Mouse (Mus musculus): Measurements from ENCODE around the gene Grhl1. TPM values are rescaled to one million over a fixed set of nuclear protein-coding genes. Genes with fewer than 3 reads are reported as not detected.
A peak's percentile ranks its signal among the peaks of the same experiment; 100 is the strongest.
"Not testable (repeated sequence)": the region's sequence is repeated elsewhere in the genome, so short reads cannot be mapped to it uniquely, and the experiment has no call there.

Grhl1 gene
- under 1 TPM; 0.61 to 0.65 TPM for total RNA-seq (2021)

DNA sequence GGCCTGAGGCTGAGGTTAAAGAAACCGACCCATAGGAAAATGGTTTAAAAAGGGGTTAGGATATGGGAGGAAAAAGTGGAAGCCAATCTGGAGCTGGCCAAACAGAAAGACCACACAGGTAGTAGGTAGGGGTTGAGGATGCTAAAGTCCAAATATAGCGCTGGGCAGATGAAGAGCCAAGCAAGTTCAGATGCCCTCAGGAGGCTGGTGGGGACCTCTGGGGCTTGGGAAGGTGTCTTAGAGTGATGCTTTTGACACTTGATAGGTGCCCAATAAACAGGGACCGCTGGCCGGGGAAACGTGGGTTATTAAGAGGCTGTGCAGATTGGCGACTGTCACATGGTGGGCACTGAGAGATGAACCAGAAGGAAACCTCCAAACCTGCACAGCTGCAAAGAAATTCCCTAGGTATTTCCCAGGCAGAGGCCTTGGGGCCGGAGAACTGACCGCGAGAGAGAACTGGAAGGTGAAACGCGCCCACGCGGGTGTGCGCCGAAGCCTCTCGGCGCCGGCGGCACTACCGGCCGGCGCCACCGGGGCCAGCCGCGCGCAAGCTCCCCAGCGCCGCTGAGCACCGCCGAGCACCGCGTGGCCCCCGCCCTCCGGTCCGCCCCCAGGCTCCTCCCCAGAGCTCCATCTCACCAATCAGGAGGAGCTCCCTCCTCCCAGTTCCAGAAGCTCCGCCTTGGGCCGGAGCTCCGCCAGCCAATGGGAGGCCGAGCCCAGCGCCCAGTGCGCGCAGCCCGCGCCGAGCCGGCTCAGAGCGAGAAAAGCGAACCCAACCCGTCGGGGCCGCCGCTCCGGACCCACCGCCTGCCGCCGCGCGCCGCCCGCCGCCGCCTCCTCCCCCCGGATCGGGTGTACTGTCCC lies at the start of gene Grhl1:
Grhl1 (plus strand) TSS at position 761 of the 870 bp plus-strand sequence.
- intact Hi-C loops (cut with DNase I), result no loop called here
- peak; percentile 90 for DNase-seq (ENCODE audit: low spot score)

DNA sequence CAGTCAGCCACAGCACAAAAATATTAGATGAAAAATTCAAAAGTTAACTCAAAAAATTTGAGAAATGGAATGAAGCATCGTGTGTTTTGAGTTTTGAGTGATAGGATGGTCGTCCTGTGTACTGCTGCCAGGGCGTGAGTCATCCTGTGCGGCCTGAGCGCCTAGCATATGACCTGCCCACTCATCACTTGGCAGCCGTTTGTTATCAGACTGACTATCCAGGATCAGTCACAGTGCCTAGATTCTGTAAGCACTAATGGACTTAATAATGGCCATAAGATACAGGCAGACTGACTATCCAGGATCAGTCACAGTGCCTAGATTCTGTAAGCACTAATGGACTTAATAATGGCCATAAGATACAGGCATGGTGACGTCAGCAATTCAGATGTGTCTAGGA lies 47.0 kb upstream of the Grhl1 start:
- intact Hi-C loops (cut with DNase I), result not testable (repeated sequence)

GRCm38 (mm10) chr12:24536390-24536789 lies 35.7 kb upstream of the Grhl1 start:
- intact Hi-C loops (cut with DNase I), result no loop called here

More for the DNA sequence above, 47.0 kb upstream of the Grhl1 start:
- not testable (repeated sequence) for DNase-seq (ENCODE audit: low spot score)

GRCm38 (mm10) chr12:24537201-24537600 lies 34.9 kb upstream of the Grhl1 start:
- no peak for DNase-seq (ENCODE audit: low spot score)
- intact Hi-C loops (cut with DNase I), result no loop called here

More at GRCm38 (mm10) chr12:24536390-24536789, 35.7 kb upstream of the Grhl1 start:
- DNase-seq (ENCODE audit: low spot score), result no peak

DNA sequence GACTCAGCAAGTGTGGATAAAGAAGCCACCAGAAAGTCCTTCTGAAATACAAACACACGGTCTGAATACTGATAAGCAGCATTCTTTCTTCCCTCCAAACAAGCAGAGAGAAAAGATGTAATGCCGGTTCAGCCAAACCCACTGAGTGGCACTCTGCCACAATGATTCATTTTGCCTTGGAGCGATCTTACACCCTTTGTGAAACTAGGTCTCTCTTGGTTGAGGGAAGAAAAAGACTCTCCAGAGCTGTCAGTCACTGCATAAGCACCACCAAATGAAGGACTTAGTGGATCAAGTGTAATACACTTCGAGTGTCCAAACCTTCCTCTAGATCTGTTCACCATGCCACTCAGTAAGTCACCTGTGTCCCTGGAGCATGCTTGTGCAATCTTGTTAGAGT lies 34.1 kb upstream of the Grhl1 start:
- intact Hi-C loops (cut with DNase I), result no loop called here
- DNase-seq (ENCODE audit: low spot score), result no peak

DNA sequence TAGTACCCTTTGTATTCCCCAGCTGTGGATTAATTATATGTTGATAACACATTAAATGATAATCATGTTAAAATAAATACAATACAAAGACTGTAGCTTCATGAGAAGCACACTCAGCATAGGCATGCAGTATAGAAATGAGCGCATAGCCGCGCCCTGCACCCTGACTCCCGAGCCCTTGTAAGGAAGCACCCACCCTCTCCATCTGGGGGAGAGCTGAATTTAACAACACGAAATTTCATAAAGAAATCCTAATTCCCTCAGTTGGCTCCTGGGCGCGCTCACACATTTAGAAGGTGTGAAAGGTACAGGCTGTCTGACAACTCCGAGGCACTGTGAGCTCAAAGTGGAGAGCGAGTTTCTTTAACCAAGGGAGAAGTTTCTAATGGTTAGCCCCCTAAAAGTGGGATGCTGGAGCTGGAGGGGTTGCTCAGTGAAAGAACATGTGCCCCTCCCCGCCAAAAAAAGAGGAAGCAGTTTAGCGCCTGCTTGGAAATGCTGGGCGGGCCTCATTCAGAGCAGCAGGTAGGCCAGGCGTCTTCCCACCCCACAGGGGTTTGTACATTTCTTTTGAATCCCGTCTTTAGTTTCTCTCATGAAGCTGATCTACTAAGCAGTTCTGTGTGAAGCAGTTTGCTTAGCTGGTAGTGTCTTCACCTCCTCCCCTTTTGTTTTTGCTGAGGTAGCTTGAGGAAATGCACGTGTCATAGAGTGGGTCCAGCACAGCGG lies 30.5 kb upstream of the Grhl1 start:
- DNase-seq (ENCODE audit: low spot score), result no peak
- intact Hi-C loops (cut with DNase I), result no loop called here

GRCm38 (mm10) chr12:24547686-24548085 lies 24.4 kb upstream of the Grhl1 start:
- DNase-seq (ENCODE audit: low spot score), result no peak
- intact Hi-C loops (cut with DNase I), result no loop called here

DNA sequence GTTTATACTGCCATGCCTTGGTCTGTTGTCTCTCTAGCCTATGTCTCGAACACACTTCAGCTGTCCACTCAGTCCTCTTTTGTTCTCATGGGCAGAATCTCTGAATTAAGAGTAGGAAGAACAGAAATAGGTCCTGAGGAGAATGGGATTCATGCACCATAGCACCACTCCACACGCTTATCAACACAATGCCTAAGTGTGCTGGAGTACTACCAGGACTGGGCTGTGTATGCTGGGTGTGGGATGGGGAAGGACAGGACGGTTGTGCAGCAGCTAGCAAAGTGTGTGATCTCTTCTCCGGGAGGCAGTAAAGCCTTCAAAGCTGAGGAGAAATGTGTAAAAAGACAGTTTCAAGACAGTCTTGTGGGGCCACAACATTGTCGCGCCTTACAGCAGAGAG lies 23.2 kb upstream of the Grhl1 start:
- intact Hi-C loops (cut with DNase I), result no loop called here
- no peak for DNase-seq (ENCODE audit: low spot score)

GRCm38 (mm10) chr12:24552531-24552930 lies 19.6 kb upstream of the Grhl1 start:
- no peak for DNase-seq (ENCODE audit: low spot score)
- intact Hi-C loops (cut with DNase I), result no loop called here

DNA sequence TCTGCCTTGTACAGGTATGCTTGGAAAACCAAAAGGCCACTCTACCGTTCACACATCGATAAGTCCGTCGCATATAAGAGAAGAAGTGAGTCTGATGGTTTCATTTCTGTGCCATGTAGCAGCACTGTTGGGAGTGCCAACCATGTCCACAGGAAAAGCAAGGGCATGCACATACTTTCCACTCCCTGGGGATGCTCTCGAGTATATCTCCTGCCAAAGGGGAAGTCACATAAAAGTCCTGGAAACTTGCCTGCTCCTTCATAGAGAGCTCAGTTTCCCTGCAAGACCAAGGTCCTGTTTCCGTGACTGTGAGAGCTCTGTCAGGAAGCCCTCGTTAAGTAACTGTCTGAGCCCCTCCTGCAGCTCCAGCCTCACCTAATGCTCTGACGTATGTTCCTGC lies 16.1 kb upstream of the Grhl1 start:
- DNase-seq (ENCODE audit: low spot score), result no peak
- intact Hi-C loops (cut with DNase I), result no loop called here

GRCm38 (mm10) chr12:24563395-24563960 lies 8.6 kb upstream of the Grhl1 start:
- intact Hi-C loops (cut with DNase I), result no loop called here
- no peak for DNase-seq (ENCODE audit: low spot score)

- DNase-seq (ENCODE audit: low spot score), result no peak
- intact Hi-C loops (cut with DNase I), result no loop called here
Observed at GRCm38 (mm10) chr12:24565311-24565710, 6.8 kb upstream of the Grhl1 start.

- no peak for DNase-seq (ENCODE audit: low spot score)
- intact Hi-C loops (cut with DNase I), result no loop called here
Observed at GRCm38 (mm10) chr12:24567606-24568005, 4.5 kb upstream of the Grhl1 start.

GRCm38 (mm10) chr12:24572421-24573274 lies 565 bp downstream of the Grhl1 start:
- intact Hi-C loops (cut with DNase I), result no loop called here
- no peak for DNase-seq (ENCODE audit: low spot score)

DNA sequence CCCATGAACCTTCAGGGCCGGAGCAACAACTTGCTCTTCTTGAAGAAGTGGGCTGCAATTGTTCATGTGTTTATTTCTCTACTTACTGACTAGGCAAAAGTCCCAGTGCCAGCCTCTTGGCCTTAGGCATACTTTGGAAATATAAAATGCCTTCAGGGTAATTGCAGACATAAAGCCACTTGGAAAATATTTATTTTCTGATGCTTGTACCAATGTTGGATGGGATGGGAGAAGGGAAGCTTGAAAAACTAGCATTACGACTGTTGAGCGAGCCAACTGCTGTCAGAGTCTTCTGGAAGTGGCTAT lies 1.1 kb downstream of the Grhl1 start:
- no peak for DNase-seq (ENCODE audit: low spot score)
- intact Hi-C loops (cut with DNase I), result no loop called here

GRCm38 (mm10) chr12:24574870-24575269 lies 2.8 kb downstream of the Grhl1 start:
- DNase-seq (ENCODE audit: low spot score), result no peak
- intact Hi-C loops (cut with DNase I), result no loop called here

GRCm38 (mm10) chr12:24580452-24580851 lies 8.4 kb downstream of the Grhl1 start:
- intact Hi-C loops (cut with DNase I), result no loop called here
- no peak for DNase-seq (ENCODE audit: low spot score)

DNA sequence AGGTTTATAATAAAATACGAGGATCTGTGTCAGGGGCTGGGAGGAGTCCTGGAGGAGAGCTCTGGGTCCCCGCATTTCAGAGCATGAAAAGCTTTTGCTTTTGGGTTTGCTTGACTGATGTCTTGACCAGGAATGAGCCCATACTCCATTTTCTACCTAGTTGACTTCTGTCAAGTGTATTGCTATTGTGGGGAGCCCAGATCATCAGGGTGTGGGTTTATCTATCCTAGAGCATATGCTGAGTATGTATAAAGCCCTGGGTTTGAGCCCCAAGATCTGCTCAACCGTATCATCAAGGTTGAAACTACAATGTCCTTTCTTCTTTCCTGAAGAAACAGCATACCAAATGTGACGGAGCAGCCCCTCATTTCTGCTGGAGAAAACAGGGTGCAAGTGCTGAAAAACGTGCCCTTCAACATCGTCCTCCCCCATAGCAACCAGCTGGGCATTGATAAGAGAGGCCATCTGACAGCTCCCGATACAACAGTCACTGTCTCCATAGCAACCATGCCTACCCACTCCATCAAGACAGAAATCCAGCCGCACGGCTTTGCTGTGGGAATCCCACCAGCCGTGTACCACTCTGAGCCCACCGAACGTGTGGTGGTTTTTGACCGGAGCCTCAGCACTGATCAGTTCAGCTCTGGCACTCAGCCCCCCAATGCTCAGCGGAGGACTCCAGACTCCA lies 9.1 kb downstream of the Grhl1 start:
- intact Hi-C loops (cut with DNase I), result no loop called here
- no peak for DNase-seq (ENCODE audit: low spot score)

GRCm38 (mm10) chr12:24583653-24584052 lies 11.6 kb downstream of the Grhl1 start:
- DNase-seq (ENCODE audit: low spot score), result no peak
- intact Hi-C loops (cut with DNase I), result no loop called here

DNA sequence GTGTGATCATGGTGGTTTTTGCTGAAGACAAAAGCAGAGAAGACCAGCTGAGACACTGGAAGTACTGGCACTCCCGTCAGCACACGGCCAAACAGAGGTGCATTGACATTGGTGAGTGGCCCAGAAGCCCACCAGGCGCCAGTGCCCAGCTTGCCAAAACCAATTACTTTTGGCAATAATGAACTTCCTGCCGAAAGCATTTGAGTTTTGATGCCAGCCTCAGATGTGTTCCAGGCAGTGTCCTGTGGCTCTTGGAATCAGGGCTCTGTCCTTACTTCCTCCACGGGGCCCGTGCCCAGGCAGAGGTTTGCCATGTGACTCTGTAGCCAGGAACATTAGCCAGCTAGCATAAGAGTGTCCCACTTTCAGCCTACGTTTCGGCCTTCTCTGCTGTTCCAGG lies 12.8 kb downstream of the Grhl1 start:
- intact Hi-C loops (cut with DNase I), result no loop called here
- no peak for DNase-seq (ENCODE audit: low spot score)

Data from heart, postnatal 25 days (tissue).